Comparison of ENCODE assay signal across 12 mouse cellular contexts in the genomic region with DNA sequence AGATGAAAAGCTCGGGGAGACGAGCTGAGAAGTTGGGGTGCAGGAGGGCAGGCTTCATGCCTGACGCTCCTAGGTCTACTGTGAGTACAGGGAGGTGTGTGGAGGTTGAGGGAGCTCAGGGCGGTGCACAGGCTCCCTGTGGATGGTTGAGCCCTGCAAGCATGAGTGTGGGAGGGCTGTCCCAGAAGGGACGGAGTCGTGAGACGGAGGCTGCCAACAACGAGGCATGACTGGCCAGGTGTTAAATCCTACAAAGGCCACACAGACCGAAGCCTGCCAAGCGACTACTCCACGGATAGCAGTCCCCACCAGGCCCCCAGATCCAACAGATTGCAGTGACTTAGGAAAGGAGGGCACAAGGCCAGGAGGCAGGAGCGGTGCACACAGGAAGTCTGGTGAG. TPM values are rescaled to one million over a fixed set of nuclear protein-coding genes. Genes with fewer than 3 reads are reported as not detected.
A peak's percentile ranks its signal among the peaks of the same experiment; 100 is the strongest.
DNase-seq lines count a peak whose midpoint lies in the region; ATAC-seq lines count a peak whose summit lies in the region.
"Had no signal": no experiment of that assay in that cellular context is flagged by ENCODE, and none has a peak within 500 bp of the region (broad histone marks: within the 10 kb centered on the region; RNA-seq: fewer than 3 reads in every experiment).

No protein-coding gene starts in this region.

- ATAC-seq in embryonic facial prominence, embryonic 11.5 days (replicated peaks; ENCODE audit: insufficient number of reproducible peaks, low FRiP score, low TSS enrichment, low read depth): 0 out of 2 replicates have a peak, but pooled peaks have one; percentile 29
- ATAC-seq in liver, embryonic 13.5 days (ENCODE audit: low read depth): 0 out of 2 replicates have a peak, but pooled peaks have one; percentile 12
- ATAC-seq in liver, embryonic 11.5 days (replicated peaks; ENCODE audit: low FRiP score): no peak
- ATAC-seq in erythroid progenitor cell, adult 5-6 weeks (replicated peaks; ENCODE audit: low FRiP score, poor library complexity, severe bottlenecking): 0 out of 2 replicates have a peak, but pooled peaks have one; percentile 17
- ATAC-seq in intestine, embryonic 15.5 days: no peak

- no peak overlapping the region for H3K27ac ChIP-seq in embryonic facial prominence, embryonic 11.5 days (replicated peaks; ENCODE audit: low read depth, low read length)
- no peak overlapping the region for H3K27ac ChIP-seq in embryonic facial prominence, embryonic 10.5 days (replicated peaks)
- H3K27ac ChIP-seq in liver, embryonic 13.5 days: no peak overlapping the region
- H3K27ac ChIP-seq in liver, embryonic 11.5 days (ENCODE audit: low read depth, low read length): no peak overlapping the region
- H3K27ac ChIP-seq in intestine, embryonic 15.5 days: no peak overlapping the region
- H3K27ac ChIP-seq: lung, embryonic 15.5 days had no signal

- 86% methylated on average over 12 of the region's 12 CpGs for WGBS in embryonic facial prominence, embryonic 11.5 days
- WGBS in embryonic facial prominence, embryonic 10.5 days: 89% methylated on average over 12 of the region's 12 CpGs
- 81% methylated on average over 12 of the region's 12 CpGs for WGBS in liver, embryonic 13.5 days (ENCODE audit: insufficient replicate concordance)
- 85% methylated on average over 12 of the region's 12 CpGs for WGBS in liver, embryonic 11.5 days
- WGBS in intestine, embryonic 15.5 days: 77% methylated on average over 12 of the region's 12 CpGs

- H3K9me3 ChIP-seq in embryonic facial prominence, embryonic 11.5 days (replicated peaks; ENCODE audit: control insufficient read depth, low read length): no peaks in the 10 kb centered on the region
- no peaks in the 10 kb centered on the region for H3K9me3 ChIP-seq in embryonic facial prominence, embryonic 10.5 days
- no peaks in the 10 kb centered on the region for H3K9me3 ChIP-seq in liver, embryonic 13.5 days (replicated peaks)
- no peaks in the 10 kb centered on the region for H3K9me3 ChIP-seq in liver, embryonic 11.5 days (ENCODE audit: control insufficient read depth, low read length)
- H3K9me3 ChIP-seq in intestine, embryonic 15.5 days: no peaks in the 10 kb centered on the region
- H3K9me3 ChIP-seq: lung, embryonic 15.5 days had no signal

- no peaks in the 10 kb centered on the region for H3K36me3 ChIP-seq in embryonic facial prominence, embryonic 11.5 days (replicated peaks; ENCODE audit: control insufficient read depth, insufficient read depth, low read depth, low read length)
- H3K36me3 ChIP-seq in embryonic facial prominence, embryonic 10.5 days (replicated peaks): peaks cover 45% of the 10 kb centered on the region
- peaks cover 37% of the 10 kb centered on the region for H3K36me3 ChIP-seq in liver, embryonic 13.5 days
- peaks cover 10% of the 10 kb centered on the region; the same call in 1 of the 2 replicates for H3K36me3 ChIP-seq in liver, embryonic 11.5 days (ENCODE audit: control insufficient read depth, insufficient read depth, low read length)
- no peaks in the 10 kb centered on the region for H3K36me3 ChIP-seq in intestine, embryonic 15.5 days

- no peak overlapping the region for H3K9ac ChIP-seq in embryonic facial prominence, embryonic 11.5 days (replicated peaks; ENCODE audit: low read length)
- H3K9ac ChIP-seq in liver, embryonic 13.5 days: no peak overlapping the region
- no peak overlapping the region for H3K9ac ChIP-seq in liver, embryonic 11.5 days (ENCODE audit: low read depth, low read length)
- H3K9ac ChIP-seq in intestine, embryonic 15.5 days: no peak overlapping the region
- H3K9ac ChIP-seq: lung, embryonic 15.5 days had no signal

- no peak overlapping the region for H3K4me3 ChIP-seq in embryonic facial prominence, embryonic 11.5 days (ENCODE audit: low read depth, low read length)
- H3K4me3 ChIP-seq in embryonic facial prominence, embryonic 10.5 days: no peak overlapping the region
- H3K4me3 ChIP-seq in liver, embryonic 13.5 days (replicated peaks): no peak overlapping the region
- H3K4me3 ChIP-seq in liver, embryonic 11.5 days (ENCODE audit: low read depth, low read length): no peak overlapping the region
- H3K4me3 ChIP-seq in intestine, embryonic 15.5 days (replicated peaks): no peak overlapping the region
- H3K4me3 ChIP-seq: lung, embryonic 15.5 days had no signal

- no peaks in the 10 kb centered on the region for H3K4me1 ChIP-seq in embryonic facial prominence, embryonic 11.5 days (ENCODE audit: control insufficient read depth, insufficient read depth, low read length)
- peaks cover 16% of the 10 kb centered on the region for H3K4me1 ChIP-seq in embryonic facial prominence, embryonic 10.5 days
- H3K4me1 ChIP-seq in liver, embryonic 13.5 days (replicated peaks): peaks cover 6% of the 10 kb centered on the region; the same call in 1 of the 2 replicates
- H3K4me1 ChIP-seq in liver, embryonic 11.5 days (replicated peaks; ENCODE audit: control insufficient read depth, insufficient read depth, low read length): no peaks in the 10 kb centered on the region
- peaks cover 22% of the 10 kb centered on the region; the same call in 1 of the 2 replicates for H3K4me1 ChIP-seq in intestine, embryonic 15.5 days (replicated peaks)

- DNase-seq in embryonic facial prominence, embryonic 11.5 days (ENCODE audit: low spot score): no peak
- DNase-seq in embryonic facial prominence, embryonic 10.5 days (ENCODE audit: low spot score): no peak
- no peak for DNase-seq in liver, embryonic 13.5 days
- DNase-seq in liver, embryonic 11.5 days (ENCODE audit: low spot score): no peak
- DNase-seq in right cerebral cortex, postnatal 25 days: peak; percentile 66
- DNase-seq in ovary, adult 18-20 months (ENCODE audit: low spot score): no peak
- DNase-seq: adrenal gland, postnatal 14 days; kidney, postnatal 14 days had no signal

- H3K4me2 ChIP-seq in embryonic facial prominence, embryonic 11.5 days (ENCODE audit: low read depth, low read length): no peak overlapping the region
- H3K4me2 ChIP-seq in liver, embryonic 13.5 days: no peak overlapping the region
- H3K4me2 ChIP-seq in liver, embryonic 11.5 days: no peak overlapping the region
- no peak overlapping the region for H3K4me2 ChIP-seq in intestine, embryonic 15.5 days (replicated peaks)
- H3K4me2 ChIP-seq: heart, embryonic 11.5 days; lung, embryonic 15.5 days had no signal

- H3K27me3 ChIP-seq in embryonic facial prominence, embryonic 11.5 days (ENCODE audit: control insufficient read depth, insufficient read depth, low read length): peaks cover 3% of the 10 kb centered on the region; the same call in 1 of the 2 replicates
- H3K27me3 ChIP-seq in embryonic facial prominence, embryonic 10.5 days (replicated peaks; ENCODE audit: low read depth, poor library complexity, severe bottlenecking): peaks cover 36% of the 10 kb centered on the region
- H3K27me3 ChIP-seq in liver, embryonic 13.5 days: peaks cover 33% of the 10 kb centered on the region
- H3K27me3 ChIP-seq in liver, embryonic 11.5 days (replicated peaks; ENCODE audit: control insufficient read depth, insufficient read depth, low read length): peaks cover 25% of the 10 kb centered on the region
- peaks cover 11% of the 10 kb centered on the region for H3K27me3 ChIP-seq in intestine, embryonic 15.5 days (replicated peaks)

RNA-seq across cellular contexts. Expression of a gene that starts 2.7 kb away (rescaled TPM):
- polyA plus RNA-seq in embryonic facial prominence, embryonic 11.5 days (2014; fragmentation: Nextera tagmentation; extraction: Ambion mirVana): 0.07 and 0.08 TPM in 2 replicates
- polyA plus RNA-seq in embryonic facial prominence, embryonic 10.5 days (2016; fragmentation: Nextera tagmentation; extraction: Ambion mirVana): 0.21 and 0.34 TPM in 2 replicates
- polyA plus RNA-seq in liver, embryonic 13.5 days (2015; fragmentation: Nextera tagmentation; extraction: Ambion mirVana): 0.07 and 0.08 TPM in 2 replicates
- polyA plus RNA-seq in liver, embryonic 11.5 days (2014; fragmentation: Nextera tagmentation; extraction: Ambion mirVana): 0.10 and 0.17 TPM in 2 replicates
- total RNA-seq in erythroid progenitor cell, adult 5-6 weeks (2015; ENCODE audit: low replicate concordance): 0.42 and 1.4 TPM in 2 replicates
- 0.26 TPM in 1 of 2 replicates, not detected in the other for total RNA-seq in erythroid progenitor cell, adult 5-6 weeks (2017; ENCODE audit: low replicate concordance)
- polyA plus RNA-seq in intestine, embryonic 15.5 days (2015; fragmentation: Nextera tagmentation; extraction: Ambion mirVana): 0.61 and 0.62 TPM in 2 replicates

Comparison
In these comparisons a context has a peak if more than half of its experiments do, and no peak if none do; other contexts are left out.
1. ATAC-seq: peak in embryonic facial prominence, embryonic 11.5 days (single experiment), liver, embryonic 13.5 days (single experiment) and erythroid progenitor cell, adult 5-6 weeks (single experiment); none in liver, embryonic 11.5 days (single experiment) and intestine, embryonic 15.5 days (single experiment).